Mouse (Mus musculus) cortical plate, adult 2 months (tissue): Measurements from ENCODE around the gene Ptges.

Experiments used
- CTCF ChIP-seq: fragments of 200-500 bp; IDR thresholded peaks from 2 replicates; pipeline ENCODE4 v1.5.1; 2011; ENCODE audit warnings: mild to moderate bottlenecking, control low read depth, low read length; ENCODE audit not compliant: insufficient read depth; ENCODE audit errors: extremely low read depth
- POLR2A ChIP-seq: fragments of 200-500 bp; IDR thresholded peaks from 2 replicates; pipeline ENCODE4 v1.6.1; 2011; ENCODE audit warnings: mild to moderate bottlenecking, low read length, control low read depth; ENCODE audit not compliant: insufficient read depth; ENCODE audit errors: extremely low read depth

- no peak for TF ChIP-seq CTCF
- no peak for TF ChIP-seq POLR2A
Observed at GRCm38 (mm10) chr2:30918126-30918525, 11.5 kb downstream of the Ptges start.
